Mouse (Mus musculus) testis, adult 2 months (tissue): ENCODE results near the gene Arhgef38.

Experiments used
- CTCF ChIP-seq: fragments of 200-500 bp; IDR thresholded peaks from 2 replicates; pipeline ENCODE4 v1.5.1; 2012; ENCODE audit warnings: low read depth, mild to moderate bottlenecking, inconsistent platforms, low read length, moderate library complexity; ENCODE audit not compliant: control insufficient read depth, insufficient read depth, insufficient replicate concordance
- POLR2A ChIP-seq: fragments of 200-500 bp; IDR thresholded peaks from 2 replicates; pipeline ENCODE4 v1.6.1; 2012; ENCODE audit warnings: low read depth, mild to moderate bottlenecking, inconsistent platforms, low read length, moderate library complexity; ENCODE audit not compliant: control insufficient read depth

DNA sequence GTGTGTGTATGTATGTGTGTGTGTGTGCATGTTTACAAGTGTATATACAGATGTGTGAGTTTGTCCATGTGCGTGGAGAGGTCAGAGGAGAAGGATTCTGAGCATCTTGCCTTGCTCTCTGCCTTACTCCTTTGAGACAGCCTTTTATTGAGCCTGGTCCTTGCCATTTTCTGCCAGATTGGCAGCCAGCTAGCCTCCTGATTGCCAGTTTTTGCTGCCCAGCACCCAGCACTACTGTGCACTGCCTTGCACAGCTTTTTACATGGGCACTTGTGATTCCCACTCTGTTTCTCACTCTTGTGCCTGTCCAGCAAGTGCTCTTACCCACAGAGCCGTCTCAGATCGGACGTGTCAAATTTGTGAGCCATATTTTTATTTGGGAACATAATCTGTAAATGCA lies 62.5 kb downstream of the Arhgef38 start:
- no peak for TF ChIP-seq POLR2A
- no peak for TF ChIP-seq CTCF
